Mouse (Mus musculus) stomach, embryonic 16.5 days (tissue): ENCODE data around the gene Nfkbie. TPM values are rescaled to one million over a fixed set of nuclear protein-coding genes. Genes with fewer than 3 reads are reported as not detected.
A peak's percentile ranks its signal among the peaks of the same experiment; 100 is the strongest.

Source experiments
- ATAC-seq: fragments of 200-750 bp; cut with Nextera tagmentation; 2 replicates; pipeline ENCODE4 v1.8.0; 2017; ENCODE audit warnings: moderate number of reproducible peaks, moderate TSS enrichment; ENCODE audit not compliant: insufficient read depth, low FRiP score
- H3K27ac ChIP-seq: fragments of 300-500 bp; sonication (generic); 2 replicates; pipeline ENCODE4 v1.5.1; 2014; ENCODE audit warnings: low read length
- H3K27me3 ChIP-seq: fragments of 300-500 bp; sonication (generic); 2 replicates; pipeline ENCODE4 v1.6.1; 2014; ENCODE audit warnings: low read length, control low read depth, mixed read lengths; ENCODE audit not compliant: control insufficient read depth, insufficient read depth
- H3K36me3 ChIP-seq: fragments of 300-500 bp; sonication (generic); 2 replicates; pipeline ENCODE4 v1.6.1; 2014; ENCODE audit warnings: low read length; ENCODE audit not compliant: control insufficient read depth, insufficient read depth
- H3K4me1 ChIP-seq: fragments of 300-500 bp; sonication (generic); 2 replicates; pipeline ENCODE4 v1.6.1; 2014; ENCODE audit warnings: low read length, control low read depth, mixed read lengths; ENCODE audit not compliant: control insufficient read depth, insufficient read depth
- H3K4me2 ChIP-seq: fragments of 300-500 bp; sonication (generic); 2 replicates; pipeline ENCODE4 v1.6.1; 2014; ENCODE audit warnings: low read depth, low read length, mixed read lengths
- H3K4me3 ChIP-seq: fragments of 300-500 bp; sonication (generic); replicated peaks from 2 replicates; pipeline ENCODE4 v1.5.1; 2014; ENCODE audit warnings: mild to moderate bottlenecking, low read length
- H3K9ac ChIP-seq: fragments of 300-500 bp; sonication (generic); 2 replicates; pipeline ENCODE4 v1.6.1; 2014; ENCODE audit warnings: low read length
- H3K9me3 ChIP-seq: fragments of 300-500 bp; sonication (generic); replicated peaks from 2 replicates; pipeline ENCODE4 v1.6.1; 2016; ENCODE audit warnings: low read length, control low read depth; ENCODE audit not compliant: control insufficient read depth
- WGBS: fragments of 180-500 bp; shearing (Covaris S2); extraction: QIAGEN DNeasy Blood & Tissue Kit; methylation state at CpG from one replicate; pipeline ENCODE4 v1.1.7; 2014; 5-methylcytosine and 5-hydroxymethylcytosine counted together
- polyA plus RNA-seq: library from polyadenylated mRNA; unstranded; fragments of >200 nt; fragmentation: Nextera tagmentation; extraction: Ambion mirVana; gene quantifications from 2 replicates; pipeline ENCODE4 v1.2.1, GENCODE M21; 2015

Gene Nfkbie
- polyA plus RNA-seq, 1 experiment from 2014 or later: 4.4 TPM

- no peak overlapping the region for H3K9ac ChIP-seq
- H3K27ac ChIP-seq: no peak overlapping the region
- peaks cover 48% of the 10 kb centered on the region for H3K4me1 ChIP-seq
- ATAC-seq: no peak
- H3K27me3 ChIP-seq: no peaks in the 10 kb centered on the region
- H3K9me3 ChIP-seq: no peaks in the 10 kb centered on the region
- H3K4me3 ChIP-seq: no peak overlapping the region
- 96% methylated on average over 7 of the region's 7 CpGs for WGBS
- peaks cover 7% of the 10 kb centered on the region; the same call in 1 of the 2 replicates for H3K36me3 ChIP-seq
- H3K4me2 ChIP-seq: no peak overlapping the region
These were observed 33.7 kb downstream of the Nfkbie start for GRCm38 (mm10) chr17:45589236-45589635.

GRCm38 (mm10) chr17:45589844-45590243 lies 34.3 kb downstream of the Nfkbie start:
- Histone ChIP-seq H3K9ac (no peak overlapping the region), H3K9me3 (no peaks in the 10 kb centered on the region), H3K4me1 (peaks cover 48% of the 10 kb centered on the region), H3K36me3 (peaks cover 7% of the 10 kb centered on the region; the same call in 1 of the 2 replicates), H3K4me2 (no peak overlapping the region), H3K27me3 (no peaks in the 10 kb centered on the region), H3K4me3 (no peak overlapping the region), H3K27ac (no peak overlapping the region)
- WGBS: 92% methylated on average over 8 of the region's 8 CpGs
- ATAC-seq: no peak

- Histone ChIP-seq H3K36me3 (peaks cover 7% of the 10 kb centered on the region; the same call in 1 of the 2 replicates), H3K9ac (no peak overlapping the region), H3K4me3 (no peak overlapping the region), H3K4me2 (no peak overlapping the region), H3K4me1 (peaks cover 44% of the 10 kb centered on the region), H3K27ac (no peak overlapping the region), H3K27me3 (no peaks in the 10 kb centered on the region), H3K9me3 (no peaks in the 10 kb centered on the region)
- 78% methylated on average over 6 of the region's 6 CpGs for WGBS
- ATAC-seq: no peak
These were observed 34.9 kb downstream of the Nfkbie start for GRCm38 (mm10) chr17:45590410-45590809.

DNA sequence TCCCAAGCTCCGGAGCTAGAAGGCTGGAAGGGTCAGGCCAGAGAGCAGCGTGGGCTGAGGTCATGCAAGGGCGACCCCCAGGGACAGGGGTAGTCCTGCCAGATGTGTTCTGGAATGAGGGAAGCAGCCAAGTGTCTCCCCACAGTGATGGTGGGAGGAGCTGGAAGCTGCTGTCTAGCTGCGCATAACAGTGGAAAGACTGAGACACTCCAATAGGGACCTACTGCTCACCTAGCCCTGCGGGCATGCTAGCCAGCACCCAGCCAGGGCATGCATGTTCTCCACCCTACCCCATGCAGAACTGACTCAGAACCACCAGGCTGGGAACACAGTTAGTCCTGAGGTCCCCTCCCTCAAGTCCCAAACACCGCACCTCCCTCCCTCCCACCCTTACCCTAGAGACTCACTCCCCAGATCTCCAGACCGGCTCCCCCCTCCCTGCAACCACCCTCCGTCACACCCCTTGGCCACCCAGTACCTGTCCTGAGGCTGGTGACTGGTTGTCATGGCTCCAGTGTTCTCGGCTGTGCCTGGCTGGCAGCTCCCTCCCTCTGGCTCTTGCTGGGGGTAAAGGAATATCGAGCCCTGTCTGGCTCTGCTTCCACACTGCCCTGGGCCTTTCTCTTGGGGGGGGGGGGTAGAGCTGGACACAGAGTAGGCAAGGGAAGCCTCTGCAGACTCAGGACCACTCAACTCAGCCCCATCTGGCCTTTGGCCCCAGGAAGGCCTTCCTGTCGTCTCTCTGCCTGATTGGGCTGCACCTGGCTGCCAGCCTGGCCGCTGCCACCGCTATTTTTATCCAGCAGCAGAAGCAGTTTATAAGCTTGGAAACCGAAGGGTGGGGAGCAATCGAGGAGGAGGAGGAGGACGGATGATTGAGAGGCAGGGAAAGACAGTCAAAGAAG lies 36.5 kb downstream of the Nfkbie start:
- H3K4me3 ChIP-seq: peak overlapping the region; percentile 12; the same call in 1 of the 2 replicates
- H3K4me2 ChIP-seq: peak overlapping the region; percentile 37
- H3K27me3 ChIP-seq: no peaks in the 10 kb centered on the region
- H3K9me3 ChIP-seq: no peaks in the 10 kb centered on the region
- ATAC-seq: no peak; the same call in 1 of the 2 replicates
- H3K4me1 ChIP-seq: peaks cover 47% of the 10 kb centered on the region
- peak overlapping the region; percentile 73; the same call in 1 of the 2 replicates for H3K27ac ChIP-seq
- 50% methylated on average over 16 of the region's 16 CpGs for WGBS
- peak overlapping the region; percentile 63 for H3K9ac ChIP-seq
- peaks cover 4% of the 10 kb centered on the region; the same call in 1 of the 2 replicates for H3K36me3 ChIP-seq

DNA sequence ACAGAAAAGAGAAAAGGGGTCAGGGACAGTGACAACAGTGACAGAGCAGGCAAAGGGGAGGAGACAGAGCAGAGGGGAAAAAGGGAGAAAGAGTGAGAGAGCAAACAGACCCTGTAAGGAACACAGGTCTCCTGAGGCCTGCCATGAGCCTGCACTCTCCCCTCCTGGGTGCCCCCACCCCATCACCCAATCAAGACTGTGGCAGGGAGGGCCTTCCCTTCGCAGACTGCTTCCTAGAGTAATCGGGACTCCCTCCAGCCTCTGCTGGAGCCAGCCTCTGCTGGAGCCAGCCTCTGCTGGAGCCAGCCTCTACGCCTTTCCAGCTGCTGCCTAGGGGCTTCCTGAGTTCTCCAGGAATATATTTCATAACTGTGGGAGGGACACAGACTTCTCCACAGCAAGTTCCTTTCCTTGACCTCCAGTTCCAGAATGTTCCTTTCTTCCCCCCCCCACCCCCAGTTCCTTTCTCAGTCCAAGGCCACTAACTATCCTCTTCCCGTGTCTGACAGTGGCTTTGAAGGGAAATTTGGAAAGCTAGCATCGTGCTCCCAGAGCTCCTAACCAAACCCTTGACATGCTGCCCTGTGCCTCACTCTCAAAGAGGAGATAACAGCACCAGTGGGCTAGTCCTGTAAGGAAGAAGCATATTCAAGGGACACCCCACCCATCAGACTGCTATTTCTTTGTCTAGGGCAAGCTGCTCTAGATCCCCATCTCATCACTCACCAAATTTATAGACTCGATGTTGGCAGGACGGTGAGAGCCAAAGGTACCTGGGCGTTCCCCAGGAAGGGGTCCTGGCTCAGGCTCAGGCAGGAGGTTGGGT lies 37.3 kb downstream of the Nfkbie start:
- H3K9ac ChIP-seq: peak overlapping the region; percentile 63
- ATAC-seq: no peak
- WGBS: 46% methylated on average over 8 of the region's 8 CpGs

GRCm38 (mm10) chr17:45593479-45593878 lies 38.0 kb downstream of the Nfkbie start:
- H3K36me3 ChIP-seq: no peaks in the 10 kb centered on the region
- H3K4me1 ChIP-seq: peaks cover 56% of the 10 kb centered on the region
- H3K9ac ChIP-seq: peak overlapping the region; percentile 63
- H3K9me3 ChIP-seq: no peaks in the 10 kb centered on the region
- 35% methylated on average over 8 of the region's 8 CpGs for WGBS
- no peak overlapping the region for H3K27ac ChIP-seq
- H3K27me3 ChIP-seq: no peaks in the 10 kb centered on the region
- peak overlapping the region; percentile 85 for H3K4me2 ChIP-seq
- no peak for ATAC-seq
- 0 out of 2 replicates have a peak overlapping the region, but pooled peaks have one; percentile 0 for H3K4me3 ChIP-seq

More for the DNA sequence above, 37.3 kb downstream of the Nfkbie start:
- peak overlapping the region; percentile 12; the same call in 1 of the 2 replicates for H3K4me3 ChIP-seq
- H3K4me1 ChIP-seq: peaks cover 50% of the 10 kb centered on the region
- H3K4me2 ChIP-seq: peak overlapping the region; percentile 85
- no peaks in the 10 kb centered on the region for H3K9me3 ChIP-seq
- no peaks in the 10 kb centered on the region for H3K36me3 ChIP-seq
- peak overlapping the region; percentile 73 for H3K27ac ChIP-seq
- H3K27me3 ChIP-seq: no peaks in the 10 kb centered on the region

DNA sequence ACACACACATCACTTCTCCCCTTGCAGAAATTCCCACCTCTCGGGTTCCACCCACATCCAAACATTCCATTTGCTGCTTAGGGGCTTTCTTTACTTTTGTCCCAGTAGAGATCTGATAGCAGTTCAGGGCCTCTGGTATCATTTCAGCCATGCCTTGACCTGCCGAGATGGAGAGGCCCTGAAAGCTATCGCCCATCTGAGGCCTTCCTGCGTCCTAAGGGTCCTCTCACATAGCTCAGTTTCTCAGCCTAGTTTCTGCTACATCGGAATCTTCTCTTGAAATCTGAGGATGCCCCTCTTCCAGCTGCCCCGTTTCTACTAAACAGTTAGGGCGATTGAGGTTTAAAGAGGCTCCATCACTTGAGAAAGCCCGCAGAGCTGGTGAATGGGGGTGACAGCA lies 38.7 kb downstream of the Nfkbie start:
- Histone ChIP-seq H3K9me3 (no peaks in the 10 kb centered on the region), H3K4me2 (peak overlapping the region; percentile 85), H3K27ac (no peak overlapping the region), H3K4me1 (peaks cover 62% of the 10 kb centered on the region), H3K9ac (peak overlapping the region; percentile 71), H3K36me3 (no peaks in the 10 kb centered on the region), H3K27me3 (no peaks in the 10 kb centered on the region), H3K4me3 (peak overlapping the region; percentile 54)
- 45% methylated on average over 8 of the region's 8 CpGs for WGBS
- no peak for ATAC-seq

DNA sequence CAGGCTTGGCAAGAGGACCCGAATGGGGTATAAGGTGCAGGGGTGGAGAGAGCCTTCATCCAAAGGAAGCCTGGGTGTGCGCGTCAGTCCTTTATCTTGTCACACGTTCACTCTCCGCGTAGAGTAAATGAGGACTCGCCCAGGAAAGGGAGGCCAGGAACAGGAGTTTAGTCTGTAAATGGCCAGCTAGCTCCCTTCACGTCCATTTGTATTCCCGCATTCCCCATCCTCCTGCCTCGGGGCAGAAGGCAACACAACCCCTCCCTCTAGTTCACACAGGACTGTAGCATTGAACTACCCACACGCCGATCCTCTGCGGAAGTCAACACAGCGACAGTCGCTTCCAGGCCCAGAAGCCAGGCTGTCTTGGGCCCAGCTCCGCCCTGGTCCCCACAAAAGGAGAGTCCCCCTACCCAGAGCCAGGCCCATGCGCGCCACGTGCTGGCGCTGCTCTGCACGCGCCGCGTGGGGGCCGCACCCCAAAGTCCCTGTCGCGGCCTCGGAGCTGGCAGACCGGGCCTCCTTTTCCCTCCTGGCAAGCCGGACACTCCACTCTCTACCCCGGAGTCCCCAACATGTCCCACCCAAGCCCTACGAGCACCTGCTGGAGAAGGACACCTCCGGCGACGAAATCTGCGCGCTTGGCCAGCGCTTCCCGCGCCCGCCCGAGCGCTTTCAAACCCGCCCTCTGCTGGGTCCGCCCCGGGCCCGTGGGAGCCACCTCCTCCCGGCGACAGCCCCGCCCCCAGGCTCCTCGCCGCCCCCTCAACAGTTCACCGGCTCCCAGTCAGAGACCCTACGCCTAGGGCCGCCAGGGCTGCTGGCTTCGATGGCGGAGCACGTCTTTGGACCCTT lies 39.6 kb downstream of the Nfkbie start:
- Histone ChIP-seq H3K27me3 (no peaks in the 10 kb centered on the region), H3K4me1 (peaks cover 68% of the 10 kb centered on the region), H3K9me3 (no peaks in the 10 kb centered on the region), H3K36me3 (no peaks in the 10 kb centered on the region), H3K9ac (peak overlapping the region; percentile 71), H3K4me2 (peak overlapping the region; percentile 85), H3K27ac (peak overlapping the region; percentile 7), H3K4me3 (peak overlapping the region; percentile 54)
- under 1% methylated on average over 58 of the region's 58 CpGs for WGBS
- peak; percentile 75 for ATAC-seq
